Mouse (Mus musculus) ES-E14 (cell line): ENCODE data around the gene Pinlyp. TPM values are rescaled to one million over a fixed set of nuclear protein-coding genes. Genes with fewer than 3 reads are reported as not detected.
"Not testable (repeated sequence)": the region's sequence is repeated elsewhere in the genome, so short reads cannot be mapped to it uniquely, and the experiment has no call there.

Experiments
- DNase-seq: peaks from one replicate; pipeline ENCODE4 v3.0.0-alpha.2; 2013; ENCODE audit warnings: low read depth, low spot score
- H3K27ac ChIP-seq: 2 replicates; pipeline ENCODE4 v1.5.1; 2012; ENCODE audit warnings: low read depth, mild to moderate bottlenecking, low read length, moderate library complexity, mixed read lengths; ENCODE audit not compliant: poor library complexity, insufficient read depth, severe bottlenecking
- H3K36me3 ChIP-seq: 2 replicates; pipeline ENCODE4 v1.6.1; 2012; ENCODE audit warnings: mild to moderate bottlenecking, low read length, moderate library complexity, mixed read lengths; ENCODE audit not compliant: control insufficient read depth, poor library complexity, insufficient read depth, severe bottlenecking
- H3K4me1 ChIP-seq, 2 experiments: fragments of 150-350 bp in 1 of 2; sonication (generic) in 1 of 2; 2 replicates each; pipeline ENCODE4 v1.6.1; 2012; ENCODE audit warnings: low read length in 2 of 2, mild to moderate bottlenecking in 1 of 2, mixed read lengths in 1 of 2; ENCODE audit not compliant: control insufficient read depth in 2 of 2, insufficient read depth in 2 of 2, poor library complexity in 1 of 2
- H3K4me3 ChIP-seq, 2 experiments: fragments of 150-350 bp in 1 of 2; sonication (generic) in 1 of 2; 2 replicates each; pipeline ENCODE4 v1.5.1; 2012; ENCODE audit warnings: low read length in 2 of 2, low read depth in 1 of 2, mild to moderate bottlenecking in 1 of 2, mixed read lengths in 1 of 2; ENCODE audit not compliant: insufficient read depth in 1 of 2, poor library complexity in 1 of 2, severe bottlenecking in 1 of 2
- H3K9ac ChIP-seq: 2 replicates; pipeline ENCODE4 v1.6.1; 2012; ENCODE audit warnings: low read depth, mild to moderate bottlenecking, low read length, mixed read lengths; ENCODE audit not compliant: poor library complexity, insufficient read depth, severe bottlenecking
- H3K9me3 ChIP-seq: fragments of 150-350 bp; sonication (generic); 2 replicates; pipeline ENCODE4 v1.6.1; 2012; ENCODE audit warnings: low read depth, mild to moderate bottlenecking, low read length; ENCODE audit not compliant: control insufficient read depth, insufficient read depth
- CHD2 ChIP-seq: IDR thresholded peaks from 2 replicates; pipeline ENCODE4 v1.6.1; 2014; ENCODE audit warnings: mild to moderate bottlenecking, low read depth, low read length, inconsistent platforms
- HCFC1 ChIP-seq: IDR thresholded peaks from 2 replicates; pipeline ENCODE4 v1.6.1; 2012; ENCODE audit warnings: low read length, inconsistent platforms, borderline replicate concordance; ENCODE audit not compliant: insufficient read depth
- MAFK ChIP-seq: IDR thresholded peaks from 2 replicates; pipeline ENCODE4 v1.6.1; 2014; ENCODE audit warnings: mild to moderate bottlenecking, low read depth, low read length, inconsistent platforms; ENCODE audit not compliant: insufficient read depth
- ZC3H11A ChIP-seq: IDR thresholded peaks from 2 replicates; pipeline ENCODE4 v1.6.1; 2012; ENCODE audit warnings: low read depth, mild to moderate bottlenecking, inconsistent platforms, low read length, borderline replicate concordance
- ZNF384 ChIP-seq: IDR thresholded peaks from 2 replicates; pipeline ENCODE4 v1.6.1; 2012; ENCODE audit warnings: low read depth, low read length, inconsistent platforms
- in situ Hi-C, 2 experiments: fragments of 600-800 bp; cut with MboI; formaldehyde crosslinking; loops; one replicate each; pipeline ENCODE4 v1.15.1; 2025; ENCODE audit warnings: low sequenced_read_pairs in 2 of 2, inconsistent platforms in 1 of 2; ENCODE audit not compliant: unreplicated experiment in 2 of 2
- total RNA-seq: library from RNA; depleted of rRNA; stranded (reverse); fragments of 300-350 nt; gene quantifications from 2 replicates; pipeline ENCODE4 v1.2.3, GENCODE M21; 2012

The Pinlyp gene
- total RNA-seq, 1 experiment: not detected

- Histone ChIP-seq H3K36me3 (peaks cover 11% of the 10 kb centered on the region; the same call in 1 of the 2 replicates), H3K9ac (no peak overlapping the region), H3K4me1 (peaks cover 9 to 39% of the 10 kb centered on the region in 2 experiments), H3K9me3 (no peaks in the 10 kb centered on the region), H3K27ac (peak overlapping the region; percentile 80), H3K4me3 (no peak overlapping the region)
- in situ Hi-C loops: loop anchor here in 1 of 2 experiments (25.0 kb wide), 1 partner anchor 105 kb away; no protein-coding TSS in a partner anchor
- peak; percentile 82 for DNase-seq
- TF ChIP-seq HCFC1 (no peak), MAFK (no peak), CHD2 (0 out of 2 replicates have a peak, but pooled peaks have one; percentile 28)
These were observed 28.8 kb downstream of the Pinlyp start for GRCm38 (mm10) chr7:24517077-24517476.

- peak; percentile 88 for DNase-seq
- Histone ChIP-seq H3K27ac (peak overlapping the region; percentile 74; the same call in 1 of the 2 replicates), H3K4me1 (peaks cover 9 to 45% of the 10 kb centered on the region in 2 experiments), H3K9ac (0 out of 2 replicates have a peak overlapping the region, but pooled peaks have one; percentile 18), H3K36me3 (peaks cover 11% of the 10 kb centered on the region)
- H3K9me3 ChIP-seq, H3K4me3 ChIP-seq: not testable (repeated sequence)
- in situ Hi-C loops: loop anchor here in 1 of 2 experiments (25.0 kb wide), 1 partner anchor 104 kb away; no protein-coding TSS in a partner anchor
- TF ChIP-seq ZNF384: peak; percentile 92
- 0 out of 2 replicates have a peak, but pooled peaks have one; percentile 15 for TF ChIP-seq ZC3H11A
These were observed 29.6 kb downstream of the Pinlyp start for GRCm38 (mm10) chr7:24516319-24516718.

GRCm38 (mm10) chr7:24512355-24512754 is 33.6 kb downstream of the Pinlyp start, which contains the start of gene AC161166.1:
Gene AC161166.1 (minus strand): TSS chr7:24512455.
- in situ Hi-C loops: loop anchor here in 1 of 2 experiments (25.0 kb wide), 1 partner anchor 100 kb away; no protein-coding TSS in a partner anchor
- no peak within 1 kb of the TSS for H3K9ac ChIP-seq
- no peak within 1 kb of the TSS for H3K4me3 ChIP-seq

GRCm38 (mm10) chr7:24507726-24508114 is 38.2 kb downstream of the Pinlyp start:
- TF ChIP-seq HCFC1 (no peak), ZNF384 (peak; percentile 1; the same call in 1 of the 2 replicates), MAFK (peak; percentile 43; the same call in 1 of the 2 replicates), CHD2 (no peak)

More at GRCm38 (mm10) chr7:24512355-24512754, 33.6 kb downstream of the Pinlyp start, which contains the start of gene AC161166.1:
- Histone ChIP-seq H3K27ac (no peak within 1 kb of the TSS), H3K36me3 (peaks cover 19% of the 10 kb centered on the region), H3K4me1 (peaks cover 3 to 39% of the 10 kb centered on the region in 2 experiments; a peak in 3 of 4 replicates), H3K9me3 (no peaks in the 10 kb centered on the region)
- TF ChIP-seq MAFK (no peak), HCFC1 (no peak), CHD2 (no peak), ZC3H11A (no peak), ZNF384 (no peak)
- no peak for DNase-seq

More at GRCm38 (mm10) chr7:24507726-24508114, 38.2 kb downstream of the Pinlyp start:
- no peaks in the 10 kb centered on the region for H3K9me3 ChIP-seq
- peaks cover 2 to 32% of the 10 kb centered on the region in 2 experiments; a peak in 2 of 4 replicates for H3K4me1 ChIP-seq
- DNase-seq: no peak
- peaks cover 10% of the 10 kb centered on the region for H3K36me3 ChIP-seq
- H3K27ac ChIP-seq: peak overlapping the region; percentile 97
- H3K9ac ChIP-seq: peak overlapping the region; percentile 98
- in situ Hi-C loops: loop anchor here in 1 of 2 experiments (25.0 kb wide), 1 partner anchor 95 kb away; no protein-coding TSS in a partner anchor
- H3K4me3 ChIP-seq: peak overlapping the region; percentile 73 to 94
